ENCODE assay signal across 25 mouse cellular contexts in genomic region chr14:24886896-24887421, GRCm38 (mm10).
A peak's percentile ranks its signal among the peaks of the same experiment; 100 is the strongest.
DNase-seq lines count a peak whose midpoint lies in the region; ATAC-seq lines count a peak whose summit lies in the region.
"Had no signal": no experiment of that assay in that cellular context is flagged by ENCODE, and none has a peak within 500 bp of the region (broad histone marks: within the 10 kb centered on the region; RNA-seq: fewer than 3 reads in every experiment).

No protein-coding gene starts in this region.

- peak; percentile 4 for DNase-seq in forebrain, embryonic 11.5 days (ENCODE audit: low spot score)
- no peak for DNase-seq in kidney, adult 9 months
- DNase-seq in limb, embryonic 10.5 days (ENCODE audit: low spot score) = no peak
- DNase-seq in gastrocnemius, adult 18-20 months (ENCODE audit: low spot score) = no peak
- DNase-seq: adrenal gland, postnatal 10 days; adrenal gland, postnatal 36 days; B cell, adult 2 months; cerebellum, adult 18-20 months; cerebellum, adult 9-11 months; cerebellum, postnatal 25 days; forebrain, postnatal 0 days; gastrocnemius, postnatal 36 days had no signal

- H3K9me3 ChIP-seq in forebrain, embryonic 11.5 days (ENCODE audit: control insufficient read depth, low read length) = no peaks in the 10 kb centered on the region
- H3K9me3 ChIP-seq in forebrain, embryonic 12.5 days = no peaks in the 10 kb centered on the region
- H3K9me3 ChIP-seq in kidney, embryonic 15.5 days (replicated peaks) = no peaks in the 10 kb centered on the region
- H3K9me3 ChIP-seq in limb, embryonic 13.5 days = 0 out of 2 replicates have a peak, but pooled peaks cover 4% of the 10 kb centered on the region
- H3K9me3 ChIP-seq in limb, embryonic 10.5 days (replicated peaks) = no peaks in the 10 kb centered on the region
- H3K9me3 ChIP-seq in embryonic facial prominence, embryonic 15.5 days (replicated peaks) = no peaks in the 10 kb centered on the region
- H3K9me3 ChIP-seq: intestine, embryonic 15.5 days had no signal

- no peak overlapping the region for H3K27ac ChIP-seq in forebrain, embryonic 11.5 days (ENCODE audit: low read depth, low read length)
- no peak overlapping the region for H3K27ac ChIP-seq in forebrain, embryonic 12.5 days
- H3K27ac ChIP-seq in kidney, embryonic 15.5 days = peak overlapping the region; percentile 34
- H3K27ac ChIP-seq in limb, embryonic 13.5 days = peak overlapping the region; percentile 34; the same call in 1 of the 2 replicates
- no peak overlapping the region for H3K27ac ChIP-seq in limb, embryonic 10.5 days
- H3K27ac ChIP-seq in embryonic facial prominence, embryonic 15.5 days (replicated peaks) = 0 out of 2 replicates have a peak overlapping the region, but pooled peaks have one; percentile 29
- H3K27ac ChIP-seq: hindbrain, embryonic 10.5 days; hindbrain, embryonic 13.5 days; intestine, embryonic 15.5 days had no signal

- H3K27me3 ChIP-seq in forebrain, embryonic 11.5 days (ENCODE audit: control insufficient read depth, insufficient read depth, low read length) = no peaks in the 10 kb centered on the region
- H3K27me3 ChIP-seq in forebrain, embryonic 12.5 days = no peaks in the 10 kb centered on the region
- H3K27me3 ChIP-seq in kidney, embryonic 15.5 days = no peaks in the 10 kb centered on the region
- no peaks in the 10 kb centered on the region for H3K27me3 ChIP-seq in limb, embryonic 13.5 days
- H3K27me3 ChIP-seq in limb, embryonic 10.5 days (ENCODE audit: low read depth, poor library complexity, severe bottlenecking) = no peaks in the 10 kb centered on the region
- no peaks in the 10 kb centered on the region for H3K27me3 ChIP-seq in embryonic facial prominence, embryonic 15.5 days
- H3K27me3 ChIP-seq: hindbrain, embryonic 13.5 days; intestine, embryonic 15.5 days had no signal

- H3K9ac ChIP-seq in forebrain, embryonic 11.5 days (ENCODE audit: low read length) = no peak overlapping the region
- H3K9ac ChIP-seq in forebrain, embryonic 12.5 days = no peak overlapping the region
- no peak overlapping the region for H3K9ac ChIP-seq in kidney, embryonic 15.5 days
- no peak overlapping the region for H3K9ac ChIP-seq in limb, embryonic 13.5 days
- no peak overlapping the region for H3K9ac ChIP-seq in embryonic facial prominence, embryonic 15.5 days
- H3K9ac ChIP-seq: forebrain, postnatal 0 days; hindbrain, embryonic 13.5 days; intestine, embryonic 15.5 days had no signal

- 83% methylated on average over 8 of the region's 8 CpGs for WGBS in forebrain, embryonic 11.5 days
- WGBS in forebrain, embryonic 12.5 days = 84% methylated on average over 8 of the region's 8 CpGs
- 35% methylated on average over 8 of the region's 8 CpGs for WGBS in kidney, embryonic 15.5 days
- 77% methylated on average over 8 of the region's 8 CpGs for WGBS in limb, embryonic 13.5 days
- WGBS in limb, embryonic 10.5 days = 84% methylated on average over 8 of the region's 8 CpGs
- WGBS in embryonic facial prominence, embryonic 15.5 days = 66% methylated on average over 8 of the region's 8 CpGs

- no peak overlapping the region for H3K4me3 ChIP-seq in forebrain, embryonic 11.5 days (ENCODE audit: low read depth, low read length)
- H3K4me3 ChIP-seq in forebrain, embryonic 12.5 days (replicated peaks) = no peak overlapping the region
- no peak overlapping the region for H3K4me3 ChIP-seq in kidney, embryonic 15.5 days (replicated peaks)
- no peak overlapping the region for H3K4me3 ChIP-seq in limb, embryonic 13.5 days
- no peak overlapping the region for H3K4me3 ChIP-seq in limb, embryonic 10.5 days
- H3K4me3 ChIP-seq in embryonic facial prominence, embryonic 15.5 days (replicated peaks) = no peak overlapping the region
- H3K4me3 ChIP-seq: erythroblast, embryonic 14.5 days; hindbrain, embryonic 10.5 days; hindbrain, embryonic 13.5 days; intestine, embryonic 15.5 days had no signal

- H3K4me2 ChIP-seq in forebrain, embryonic 11.5 days (ENCODE audit: low read depth, low read length, severe bottlenecking) = no peak overlapping the region
- H3K4me2 ChIP-seq in forebrain, embryonic 12.5 days = no peak overlapping the region
- no peak overlapping the region for H3K4me2 ChIP-seq in kidney, embryonic 15.5 days
- H3K4me2 ChIP-seq in limb, embryonic 13.5 days (replicated peaks) = no peak overlapping the region
- H3K4me2 ChIP-seq in embryonic facial prominence, embryonic 15.5 days (replicated peaks) = no peak overlapping the region
- H3K4me2 ChIP-seq: heart, embryonic 11.5 days; hindbrain, embryonic 13.5 days; intestine, embryonic 15.5 days had no signal

- no peak for ATAC-seq in forebrain, embryonic 11.5 days (replicated peaks; ENCODE audit: low FRiP score)
- no peak for ATAC-seq in forebrain, embryonic 12.5 days (ENCODE audit: low FRiP score)
- peak; percentile 85 for ATAC-seq in kidney, embryonic 15.5 days (replicated peaks; ENCODE audit: low FRiP score)
- no peak for ATAC-seq in limb, embryonic 13.5 days (ENCODE audit: low FRiP score, low read depth)
- no peak for ATAC-seq in embryonic facial prominence, embryonic 15.5 days (ENCODE audit: insufficient number of reproducible peaks, low FRiP score, low TSS enrichment, low read depth)
- ATAC-seq: forebrain, embryonic 14.5 days; forebrain, postnatal 0 days; hindbrain, embryonic 16.5 days; intestine, embryonic 15.5 days; Patski had no signal

- no peaks in the 10 kb centered on the region for H3K4me1 ChIP-seq in forebrain, embryonic 11.5 days (replicated peaks; ENCODE audit: control insufficient read depth, insufficient read depth, low read length)
- H3K4me1 ChIP-seq in forebrain, embryonic 12.5 days = no peaks in the 10 kb centered on the region
- peaks cover 9% of the 10 kb centered on the region; the same call in 1 of the 2 replicates for H3K4me1 ChIP-seq in kidney, embryonic 15.5 days
- H3K4me1 ChIP-seq in limb, embryonic 13.5 days = peaks cover 18% of the 10 kb centered on the region
- peaks cover 10% of the 10 kb centered on the region for H3K4me1 ChIP-seq in limb, embryonic 10.5 days
- H3K4me1 ChIP-seq in embryonic facial prominence, embryonic 15.5 days = 0 out of 2 replicates have a peak, but pooled peaks cover 4% of the 10 kb centered on the region
- H3K4me1 ChIP-seq: intestine, embryonic 15.5 days had no signal

- H3K36me3 ChIP-seq in forebrain, embryonic 11.5 days (ENCODE audit: control insufficient read depth, insufficient read depth, low read length) = no peaks in the 10 kb centered on the region
- no peaks in the 10 kb centered on the region for H3K36me3 ChIP-seq in forebrain, embryonic 12.5 days (replicated peaks)
- H3K36me3 ChIP-seq in kidney, embryonic 15.5 days = no peaks in the 10 kb centered on the region
- no peaks in the 10 kb centered on the region for H3K36me3 ChIP-seq in limb, embryonic 13.5 days
- no peaks in the 10 kb centered on the region for H3K36me3 ChIP-seq in limb, embryonic 10.5 days
- H3K36me3 ChIP-seq in embryonic facial prominence, embryonic 15.5 days = no peaks in the 10 kb centered on the region
- H3K36me3 ChIP-seq: G1E; hindbrain, embryonic 10.5 days; hindbrain, embryonic 13.5 days; intestine, embryonic 15.5 days had no signal

Comparison
In these comparisons a context has a peak if more than half of its experiments do, and no peak if none do; other contexts are left out.
1. H3K27ac ChIP-seq: peak in kidney, embryonic 15.5 days (single experiment), limb, embryonic 13.5 days (single experiment) and embryonic facial prominence, embryonic 15.5 days (single experiment); none in forebrain, embryonic 11.5 days (single experiment), forebrain, embryonic 12.5 days (single experiment) and limb, embryonic 10.5 days (single experiment).